Mouse (Mus musculus): Measurements from ENCODE around the gene Gpalpp1. TPM values are rescaled to one million over a fixed set of nuclear protein-coding genes. Genes with fewer than 3 reads are reported as not detected.

Gene Gpalpp1
- total RNA-seq (2012; rRNA removed), result 12.9 and 13.5 TPM in 2 replicates
- 25.2 and 26.1 TPM in 2 replicates for total RNA-seq (2014; rRNA removed)
- 18.9 and 20.2 TPM in 2 replicates for polyA plus RNA-seq (2012; ENCODE audit: insufficient read length, low read depth)

- H3K27ac ChIP-seq (ENCODE audit: insufficient read depth, low read depth), result peak within 1 kb of the TSS; percentile 24; the same call in 1 of the 2 replicates
- peaks cover 3 to 43% of the 10 kb centered on the region in 2 experiments; a peak in 3 of 4 replicates for H3K4me1 ChIP-seq (ENCODE audit: control insufficient read depth in 1 of 2, insufficient read depth in 2 of 2)
- H3K4me3 ChIP-seq (replicated peaks in 1 of 3; ENCODE audit: low read depth in 2 of 3, low read length in 2 of 3, poor library complexity in 1 of 3), result peak within 1 kb of the TSS; percentile 78 to 99 (median 82)
- no peaks in the 10 kb centered on the region for H3K27me3 ChIP-seq (replicated peaks)
- peak within 1 kb of the TSS; percentile 92 for H3K4me2 ChIP-seq (ENCODE audit: insufficient read depth, low read depth, poor library complexity, severe bottlenecking)
- no peaks in the 10 kb centered on the region for H3K9me3 ChIP-seq (replicated peaks; ENCODE audit: low read length)
- H3K79me2 ChIP-seq (replicated peaks; ENCODE audit: control insufficient read depth, extremely low read depth, insufficient read depth, poor library complexity, severe bottlenecking), result peaks cover 33% of the 10 kb centered on the region
- DNase-seq (ENCODE audit: extremely low read depth), result peak; percentile 98
- peak within 1 kb of the TSS; percentile 53 for H3K9ac ChIP-seq (ENCODE audit: insufficient read depth, low read depth)
- H3K36me3 ChIP-seq (replicated peaks in 1 of 2; ENCODE audit: control insufficient read depth in 1 of 2, insufficient read depth in 1 of 2, low read length in 1 of 2), result peaks cover 18 to 44% of the 10 kb centered on the region in 2 experiments
- dilution Hi-C loops (cut with MboI; ENCODE audit: extremely low pct_ligation_motif_present, extremely low pct_unique_long_range_greater_than_20kb, low sequenced_read_pairs) (no loop called here), in situ Hi-C loops (cut with MboI; ENCODE audit: low pct_ligation_motif_present, low pct_unique_long_range_greater_than_20kb, low sequenced_read_pairs) (no loop called here)
- TF ChIP-seq EP300 (IDR thresholded peaks at IDR 0.05; ENCODE audit: low read length) (no peak), TBP (conservative IDR thresholded peaks at IDR 0.05; ENCODE audit: low read depth, low read length) (peak; percentile 86), ELF1 (IDR thresholded peaks at IDR 0.05; ENCODE audit: low read depth, low read length) (peak; percentile 99), SIN3A (IDR thresholded peaks at IDR 0.05; ENCODE audit: low read length) (peak; percentile 100), USF2 (conservative IDR thresholded peaks at IDR 0.05; ENCODE audit: low read depth, low read length) (no peak; the same call in 1 of the 2 replicates), CHD1 (IDR thresholded peaks at IDR 0.05; ENCODE audit: low read depth, low read length) (0 out of 2 replicates have a peak, but pooled peaks have one; percentile 0), KAT2A (IDR thresholded peaks at IDR 0.05; ENCODE audit: insufficient replicate concordance, low read length) (peak; percentile 93), NELFE (IDR thresholded peaks at IDR 0.05; ENCODE audit: low read depth, low read length) (peak; percentile 91), BHLHE40 (IDR thresholded peaks at IDR 0.05; ENCODE audit: low read depth, low read length) (peak; percentile 95), RAD21 (IDR thresholded peaks at IDR 0.05; ENCODE audit: low read depth, low read length) (no peak), MYC (IDR thresholded peaks at IDR 0.05; ENCODE audit: low read depth, low read length) (peak; percentile 96), RCOR1 (conservative IDR thresholded peaks at IDR 0.05; ENCODE audit: low read depth, low read length) (peak; percentile 81), ETS1 (conservative IDR thresholded peaks at IDR 0.05; ENCODE audit: low read depth, low read length) (0 out of 2 replicates have a peak, but pooled peaks have one; percentile 14), POLR2AphosphoS2 (IDR thresholded peaks at IDR 0.05; ENCODE audit: low read depth, low read length) (peak; percentile 65; the same call in 1 of the 2 replicates), JUND (conservative IDR thresholded peaks at IDR 0.05; ENCODE audit: low read depth, low read length) (peak; percentile 67), NRF1 (IDR thresholded peaks at IDR 0.05; ENCODE audit: low read depth, low read length) (no peak; the same call in 1 of the 2 replicates), MAX (IDR thresholded peaks at IDR 0.05; ENCODE audit: low read length) (peak; percentile 93), IRF4 (IDR thresholded peaks at IDR 0.05; ENCODE audit: low read depth, low read length) (peak; percentile 62), POLR2A (IDR thresholded peaks at IDR 0.05; ENCODE audit: low read depth, low read length) (peak; percentile 86), CHD2 (IDR thresholded peaks at IDR 0.05; ENCODE audit: low read length) (peak; percentile 92), ZC3H11A (IDR thresholded peaks at IDR 0.05; ENCODE audit: low read depth, low read length) (no peak), TCF12 (IDR thresholded peaks at IDR 0.05; ENCODE audit: low read depth, low read length) (peak; percentile 85), MAFK (IDR thresholded peaks at IDR 0.05; ENCODE audit: insufficient replicate concordance, low read length) (peak; percentile 62; the same call in 1 of the 2 replicates), MXI1 (IDR thresholded peaks at IDR 0.05; ENCODE audit: low read depth, low read length) (peak; percentile 99), ZNF384 (IDR thresholded peaks at IDR 0.05; ENCODE audit: low read depth, low read length) (no peak), SMC3 (IDR thresholded peaks at IDR 0.05; ENCODE audit: low read depth, low read length) (no peak), ZKSCAN1 (IDR thresholded peaks at IDR 0.05; ENCODE audit: borderline replicate concordance, low read depth, low read length) (no peak), UBTF (IDR thresholded peaks at IDR 0.05; ENCODE audit: low read depth, low read length) (no peak), MEF2A (IDR thresholded peaks at IDR 0.05; ENCODE audit: borderline replicate concordance, low read depth, low read length) (peak; percentile 80), HCFC1 (IDR thresholded peaks at IDR 0.05; ENCODE audit: low read depth, low read length) (peak; percentile 95), MAZ (IDR thresholded peaks at IDR 0.05; ENCODE audit: low read depth, low read length) (peak; percentile 59; the same call in 1 of the 2 replicates), GABPA (IDR thresholded peaks at IDR 0.05; ENCODE audit: insufficient replicate concordance, low read depth, low read length) (no peak; the same call in 1 of the 2 replicates), USF1 (IDR thresholded peaks at IDR 0.05; ENCODE audit: low read depth, low read length) (peak; percentile 58), JUN (IDR thresholded peaks at IDR 0.05; ENCODE audit: insufficient read depth, low read depth, low read length) (peak; percentile 36; the same call in 1 of the 2 replicates), CTCF (conservative IDR thresholded peaks at IDR 0.05 in 1 of 2, IDR thresholded peaks at IDR 0.05 in 1 of 2; ENCODE audit: low read depth in 2 of 2, low read length in 2 of 2) (no peak), ZMIZ1 (IDR thresholded peaks at IDR 0.05; ENCODE audit: low read depth, low read length) (peak; percentile 79), PAX5 (IDR thresholded peaks at IDR 0.05; ENCODE audit: low read length) (no peak)
These were observed at the start of gene Gpalpp1, which contains the start of gene Nufip1 for GRCm38 (mm10) chr14:76110396-76111221. Gene Gpalpp1, minus strand, starts transcription at chr14:76110760. Gene Nufip1, plus strand, starts transcription at chr14:76110891.
